Mouse (Mus musculus): ENCODE data around the gene Rubcn. TPM values are rescaled to one million over a fixed set of nuclear protein-coding genes. Genes with fewer than 3 reads are reported as not detected.

The Rubcn gene
- polyA plus RNA-seq, 1 experiment from 2014 or later: 27.6 TPM

- Histone ChIP-seq H3K27me3 (no peaks in the 10 kb centered on the region), H3K4me3 (no peak overlapping the region), H3K36me3 (peaks cover 8% of the 10 kb centered on the region), H3K9ac (no peak overlapping the region), H3K4me1 (replicated peaks) (peaks cover 30% of the 10 kb centered on the region), H3K9me3 (no peaks in the 10 kb centered on the region), H3K4me2 (no peak overlapping the region), H3K27ac (replicated peaks) (no peak overlapping the region)
- ATAC-seq (ENCODE audit: low read depth): no peak
- WGBS: 94% methylated on average over 4 of the region's 4 CpGs
Observed at GRCm38 (mm10) chr16:32865401-32865800, 12.2 kb downstream of the Rubcn start.

GRCm38 (mm10) chr16:32861813-32862385 is 15.7 kb downstream of the Rubcn start:
- no peak overlapping the region for H3K4me2 ChIP-seq
- H3K4me1 ChIP-seq (replicated peaks): peaks cover 14% of the 10 kb centered on the region
- no peaks in the 10 kb centered on the region for H3K9me3 ChIP-seq
- H3K27ac ChIP-seq (replicated peaks): no peak overlapping the region
- ATAC-seq (ENCODE audit: low read depth): no peak
- no peak overlapping the region for H3K4me3 ChIP-seq
- no peak overlapping the region for H3K9ac ChIP-seq
- 89% methylated on average over 3 of the region's 3 CpGs for WGBS
- H3K27me3 ChIP-seq: no peaks in the 10 kb centered on the region
- peaks cover 8% of the 10 kb centered on the region for H3K36me3 ChIP-seq

- Histone ChIP-seq H3K36me3 (peaks cover 23% of the 10 kb centered on the region), H3K4me1 (replicated peaks) (peaks cover 5% of the 10 kb centered on the region), H3K4me3 (no peak overlapping the region), H3K9me3 (no peaks in the 10 kb centered on the region), H3K4me2 (no peak overlapping the region), H3K9ac (no peak overlapping the region), H3K27me3 (no peaks in the 10 kb centered on the region), H3K27ac (replicated peaks) (no peak overlapping the region)
- WGBS: 76% methylated on average over 12 of the region's 12 CpGs
- no peak for ATAC-seq (ENCODE audit: low read depth)
Observed at GRCm38 (mm10) chr16:32858771-32859636, 18.6 kb downstream of the Rubcn start.

DNA sequence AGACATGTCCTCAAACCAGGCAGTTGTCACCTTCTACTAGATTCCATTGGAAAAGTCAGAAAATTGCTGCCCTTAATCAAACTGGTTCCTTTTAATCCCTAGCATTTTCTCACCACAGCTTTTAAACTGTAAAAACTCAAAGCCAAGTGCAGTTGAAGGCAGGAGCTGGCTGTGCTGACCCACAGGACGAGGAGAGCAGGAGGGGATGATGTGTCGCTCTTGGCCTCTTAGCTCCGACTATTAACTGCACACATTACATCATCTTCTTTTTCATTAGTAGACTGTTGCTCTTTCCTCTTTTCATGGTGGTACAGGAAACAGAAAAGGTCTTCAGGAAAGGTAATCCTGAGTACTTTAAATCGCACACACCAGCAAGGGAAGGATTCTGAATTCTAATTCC is 19.2 kb downstream of the Rubcn start:
- H3K9me3 ChIP-seq: no peaks in the 10 kb centered on the region
- H3K36me3 ChIP-seq: peaks cover 24% of the 10 kb centered on the region
- no peak overlapping the region for H3K9ac ChIP-seq
- H3K4me3 ChIP-seq: no peak overlapping the region
- H3K4me1 ChIP-seq (replicated peaks): peaks cover 10% of the 10 kb centered on the region
- no peak for ATAC-seq (ENCODE audit: low read depth)
- H3K4me2 ChIP-seq: no peak overlapping the region
- WGBS: 79% methylated on average over 4 of the region's 4 CpGs
- no peak overlapping the region for H3K27ac ChIP-seq (replicated peaks)
- no peaks in the 10 kb centered on the region for H3K27me3 ChIP-seq

DNA sequence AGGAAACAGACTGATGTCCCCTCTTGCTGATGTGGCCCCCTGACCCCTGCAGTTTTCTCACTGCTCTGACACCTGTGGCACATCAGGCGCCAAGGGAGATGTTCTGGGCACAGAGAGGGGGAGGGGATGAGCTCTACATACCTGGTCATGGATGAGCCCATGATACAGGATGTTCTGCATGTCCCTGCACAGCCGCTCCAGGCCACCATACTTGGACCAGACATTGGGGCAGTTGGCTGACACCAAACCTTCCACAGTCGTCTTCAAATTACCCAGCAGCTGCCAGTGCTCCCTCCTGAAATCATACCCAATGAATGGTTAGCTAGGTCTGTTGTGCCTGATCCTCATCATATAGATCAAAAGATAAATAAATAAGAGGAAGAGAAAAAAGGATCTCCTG is 20.8 kb downstream of the Rubcn start:
- WGBS: 95% methylated on average over 3 of the region's 3 CpGs
- Histone ChIP-seq H3K4me1 (replicated peaks) (peaks cover 10% of the 10 kb centered on the region), H3K9me3 (no peaks in the 10 kb centered on the region), H3K27ac (replicated peaks) (no peak overlapping the region), H3K36me3 (peaks cover 29% of the 10 kb centered on the region), H3K27me3 (no peaks in the 10 kb centered on the region), H3K9ac (no peak overlapping the region), H3K4me2 (no peak overlapping the region), H3K4me3 (no peak overlapping the region)
- ATAC-seq (ENCODE audit: low read depth): no peak

DNA sequence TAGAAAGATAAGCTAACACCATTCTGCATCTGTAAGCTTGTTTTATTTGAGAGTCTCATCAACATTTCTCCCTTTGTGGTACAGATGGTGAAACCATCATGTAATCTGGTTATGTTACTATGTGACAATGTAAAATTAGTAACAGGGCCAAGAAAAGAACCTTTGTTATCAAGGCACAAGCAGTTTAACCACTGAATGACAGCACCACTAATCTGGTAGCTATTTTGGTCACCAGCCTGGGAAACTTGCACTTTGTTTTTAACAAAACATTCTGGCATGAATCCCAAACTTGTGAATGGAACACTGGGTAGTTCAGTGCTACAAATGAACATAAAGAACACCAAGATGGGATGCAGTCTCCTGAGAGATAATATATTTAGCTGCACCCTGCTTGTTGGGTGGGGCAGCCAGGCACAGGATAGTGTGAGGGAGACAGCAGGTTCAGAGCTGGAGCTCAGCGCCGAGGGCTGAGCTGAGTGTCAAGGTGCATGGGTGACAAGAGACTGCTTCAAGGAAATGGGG is 23.5 kb downstream of the Rubcn start:
- no peak overlapping the region for H3K4me2 ChIP-seq
- H3K27me3 ChIP-seq: no peaks in the 10 kb centered on the region
- no peak for ATAC-seq (ENCODE audit: low read depth)
- peaks cover 34% of the 10 kb centered on the region for H3K36me3 ChIP-seq
- H3K4me3 ChIP-seq: no peak overlapping the region
- peak overlapping the region; percentile 46; the same call in 1 of the 2 replicates for H3K27ac ChIP-seq (replicated peaks)
- H3K4me1 ChIP-seq (replicated peaks): peaks cover 10% of the 10 kb centered on the region
- H3K9ac ChIP-seq: no peak overlapping the region
- 73% methylated on average over 2 of the region's 2 CpGs for WGBS
- no peaks in the 10 kb centered on the region for H3K9me3 ChIP-seq

- Histone ChIP-seq H3K27ac (replicated peaks) (peak overlapping the region; percentile 46; the same call in 1 of the 2 replicates), H3K36me3 (peaks cover 39% of the 10 kb centered on the region), H3K4me3 (no peak overlapping the region), H3K9me3 (no peaks in the 10 kb centered on the region), H3K4me1 (replicated peaks) (peaks cover 10% of the 10 kb centered on the region), H3K9ac (no peak overlapping the region), H3K27me3 (no peaks in the 10 kb centered on the region), H3K4me2 (no peak overlapping the region)
- WGBS: 79% methylated on average over 13 of the region's 13 CpGs
- ATAC-seq (ENCODE audit: low read depth): no peak
Observed at GRCm38 (mm10) chr16:32853492-32854049, 24.0 kb downstream of the Rubcn start.

- Histone ChIP-seq H3K36me3 (peaks cover 69% of the 10 kb centered on the region), H3K9me3 (no peaks in the 10 kb centered on the region), H3K4me1 (replicated peaks) (peaks cover 8% of the 10 kb centered on the region), H3K4me2 (no peak overlapping the region), H3K27me3 (no peaks in the 10 kb centered on the region), H3K9ac (no peak overlapping the region), H3K27ac (replicated peaks) (no peak overlapping the region), H3K4me3 (no peak overlapping the region)
- no peak for ATAC-seq (ENCODE audit: low read depth)
- WGBS: 94% methylated on average over 11 of the region's 11 CpGs
Observed at GRCm38 (mm10) chr16:32849042-32849830, 28.3 kb downstream of the Rubcn start.

GRCm38 (mm10) chr16:32847103-32847502 is 30.5 kb downstream of the Rubcn start:
- no peak for ATAC-seq (ENCODE audit: low read depth)
- Histone ChIP-seq H3K36me3 (peaks cover 81% of the 10 kb centered on the region), H3K27ac (replicated peaks) (no peak overlapping the region), H3K9me3 (no peaks in the 10 kb centered on the region), H3K4me3 (no peak overlapping the region), H3K4me1 (replicated peaks) (no peaks in the 10 kb centered on the region), H3K27me3 (no peaks in the 10 kb centered on the region), H3K4me2 (no peak overlapping the region), H3K9ac (no peak overlapping the region)
- WGBS: 96% methylated on average over 11 of the region's 11 CpGs

GRCm38 (mm10) chr16:32831501-32831900 is 46.1 kb downstream of the Rubcn start:
- no peak overlapping the region for H3K4me3 ChIP-seq
- H3K9ac ChIP-seq: no peak overlapping the region
- H3K27ac ChIP-seq (replicated peaks): no peak overlapping the region
- H3K27me3 ChIP-seq: no peaks in the 10 kb centered on the region
- no peaks in the 10 kb centered on the region for H3K4me1 ChIP-seq (replicated peaks)
- no peak overlapping the region for H3K4me2 ChIP-seq
- peaks cover 76% of the 10 kb centered on the region for H3K36me3 ChIP-seq
- no peaks in the 10 kb centered on the region for H3K9me3 ChIP-seq
- no peak for ATAC-seq (ENCODE audit: low read depth)
- WGBS: 83% methylated on average over 4 of the region's 4 CpGs

GRCm38 (mm10) chr16:32829104-32829503 is 48.5 kb downstream of the Rubcn start:
- H3K36me3 ChIP-seq: peaks cover 77% of the 10 kb centered on the region
- no peaks in the 10 kb centered on the region for H3K4me1 ChIP-seq (replicated peaks)
- no peak overlapping the region for H3K9ac ChIP-seq
- WGBS: 88% methylated on average over 11 of the region's 11 CpGs
- no peaks in the 10 kb centered on the region for H3K27me3 ChIP-seq
- no peak for ATAC-seq (ENCODE audit: low read depth)
- no peak overlapping the region for H3K27ac ChIP-seq (replicated peaks)
- no peak overlapping the region for H3K4me3 ChIP-seq
- no peaks in the 10 kb centered on the region for H3K9me3 ChIP-seq
- H3K4me2 ChIP-seq: no peak overlapping the region

DNA sequence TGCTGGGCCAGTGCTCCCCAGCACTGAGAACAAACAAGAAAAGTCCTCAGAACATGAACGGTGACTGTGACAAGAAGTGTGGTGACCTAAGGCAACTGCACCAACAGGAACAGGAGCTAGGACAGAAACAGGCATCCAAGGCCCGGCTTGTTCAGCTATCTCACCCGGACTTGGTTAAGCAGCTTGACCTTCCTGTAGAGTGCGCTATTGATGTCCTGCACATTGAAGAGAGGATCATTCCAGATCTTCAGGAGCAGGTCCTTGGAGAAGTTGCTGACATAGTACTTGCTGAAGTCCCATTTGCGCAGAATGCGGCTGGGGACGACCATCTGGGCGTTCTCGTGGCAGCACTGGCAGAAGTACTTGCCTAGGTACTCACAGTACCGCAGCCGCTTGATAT is 51.0 kb downstream of the Rubcn start:
- Histone ChIP-seq H3K4me2 (no peak overlapping the region), H3K27ac (replicated peaks) (no peak overlapping the region), H3K27me3 (no peaks in the 10 kb centered on the region), H3K36me3 (peaks cover 86% of the 10 kb centered on the region), H3K4me3 (no peak overlapping the region), H3K9ac (no peak overlapping the region), H3K9me3 (no peaks in the 10 kb centered on the region), H3K4me1 (replicated peaks) (no peaks in the 10 kb centered on the region)
- WGBS: 94% methylated on average over 11 of the region's 11 CpGs
- ATAC-seq (ENCODE audit: low read depth): no peak
